Mouse (Mus musculus) C2C12 (cell line): ENCODE measurements around the gene Gsg1. TPM values are rescaled to one million over a fixed set of nuclear protein-coding genes. Genes with fewer than 3 reads are reported as not detected.

Source experiments
- H3K27me3 ChIP-seq: one replicate; pipeline ENCODE4 v1.6.1; 2011; ENCODE audit not compliant: control insufficient read depth, insufficient read depth, insufficient read length
- H3K36me3 ChIP-seq: one replicate; pipeline ENCODE4 v1.6.1; 2011; ENCODE audit not compliant: control insufficient read depth, insufficient read depth
- H3K4me3 ChIP-seq: one replicate; pipeline ENCODE4 v1.5.1; 2011; ENCODE audit warnings: mild to moderate bottlenecking, control low read depth; ENCODE audit not compliant: poor library complexity, insufficient read depth, severe bottlenecking
- H3K79me2 ChIP-seq: one replicate; pipeline ENCODE4 v1.6.1; 2011; ENCODE audit not compliant: control insufficient read depth, insufficient read depth
- H3K79me3 ChIP-seq: one replicate; pipeline ENCODE4 v1.6.1; 2011; ENCODE audit warnings: low read depth, control low read depth
- H3ac ChIP-seq: one replicate; pipeline ENCODE3; 2011; ENCODE audit warnings: low read depth; ENCODE audit not compliant: control insufficient read depth, insufficient read length
- CEBPB ChIP-seq: IDR thresholded peaks from one replicate; pipeline ENCODE4 v1.6.1; 2011; ENCODE audit warnings: low read depth, mild to moderate bottlenecking, control low read depth, moderate library complexity
- CTCF ChIP-seq: IDR thresholded peaks from one replicate; pipeline ENCODE4 v1.5.1; 2011; ENCODE audit not compliant: control insufficient read depth, insufficient read depth, insufficient read length
- FOSL1 ChIP-seq: IDR thresholded peaks from one replicate; pipeline ENCODE4 v1.8.0; 2011; ENCODE audit warnings: mild to moderate bottlenecking, low read length; ENCODE audit not compliant: poor library complexity, insufficient read depth, severe bottlenecking
- MAX ChIP-seq: IDR thresholded peaks from one replicate; pipeline ENCODE4 v1.6.1; 2011; ENCODE audit warnings: mild to moderate bottlenecking, control low read depth
- MYOD1 ChIP-seq: IDR thresholded peaks from one replicate; pipeline ENCODE4 v1.6.1; 2011; ENCODE audit warnings: low read depth; ENCODE audit not compliant: control insufficient read depth, insufficient read length
- MYOG ChIP-seq: IDR thresholded peaks from one replicate; pipeline ENCODE4 v1.6.1; 2011; ENCODE audit not compliant: control insufficient read depth, insufficient read length; ENCODE audit errors: extremely low read depth
- USF1 ChIP-seq: IDR thresholded peaks from one replicate; pipeline ENCODE4 v1.6.1; 2011; ENCODE audit warnings: low read depth, mild to moderate bottlenecking, control low read depth, moderate library complexity
- polyA plus RNA-seq: library from polyadenylated mRNA; unstranded; fragments of >200 nt; fragmentation: generic; extraction: Trizol; gene quantifications from one replicate; pipeline ENCODE4 v1.2.1, GENCODE M21; 2012; ENCODE audit warnings: missing spikeins

The Gsg1 gene
- polyA plus RNA-seq, 1 experiment: 0.15 TPM

DNA sequence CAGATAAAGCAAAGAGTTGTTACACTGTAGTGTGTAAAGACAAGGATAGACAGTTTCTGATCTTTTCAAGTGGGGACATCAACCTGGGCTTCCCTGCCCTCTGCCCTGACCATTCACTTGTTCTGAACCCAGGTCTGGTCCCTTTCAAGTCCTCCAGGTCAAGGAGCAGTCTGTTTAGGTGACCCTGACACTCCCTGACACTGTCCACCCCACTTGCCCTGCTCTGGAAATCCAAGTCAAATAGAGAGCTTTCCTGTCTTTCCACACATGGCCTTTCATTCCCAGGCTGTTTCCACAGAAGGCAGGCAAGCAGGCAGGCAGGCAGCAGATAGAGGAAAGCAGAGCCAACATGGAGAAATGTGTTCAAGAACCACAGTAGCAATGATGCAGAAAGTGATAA lies 14.2 kb upstream of the Gsg1 start:
- Histone ChIP-seq H3K79me3 (no peaks in the 10 kb centered on the region), H3K4me3 (no peak overlapping the region)
- TF ChIP-seq CEBPB (no peak), MYOG (no peak), USF1 (no peak), CTCF (no peak), MAX (no peak)

DNA sequence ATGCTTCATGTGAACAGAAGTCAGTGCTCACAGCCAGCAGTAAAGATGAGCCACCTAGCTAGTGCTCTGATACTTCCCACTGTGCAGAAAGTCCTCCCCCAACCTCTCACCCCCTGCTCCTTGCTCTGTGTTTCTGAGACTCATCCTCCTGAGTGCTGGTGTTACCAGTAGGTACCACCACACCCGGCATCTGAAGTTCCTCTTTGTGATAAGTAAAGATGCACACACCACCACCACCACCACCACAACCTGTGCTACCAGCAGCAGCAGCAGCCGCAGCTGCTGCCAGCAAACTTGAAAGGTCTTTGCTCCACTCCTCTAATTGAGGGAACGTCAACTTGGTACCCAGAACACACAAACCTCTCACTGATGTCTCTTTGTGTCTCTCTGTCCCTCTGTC lies 13.1 kb upstream of the Gsg1 start:
- H3K36me3 ChIP-seq: no peaks in the 10 kb centered on the region
- no peak overlapping the region for H3ac ChIP-seq
- no peak overlapping the region for H3K4me3 ChIP-seq
- H3K79me2 ChIP-seq: no peaks in the 10 kb centered on the region
- H3K27me3 ChIP-seq: no peaks in the 10 kb centered on the region
- no peak for TF ChIP-seq USF1
- H3K79me3 ChIP-seq: no peaks in the 10 kb centered on the region

More for the DNA sequence above, 14.2 kb upstream of the Gsg1 start:
- Histone ChIP-seq H3K79me2 (no peaks in the 10 kb centered on the region), H3K27me3 (no peaks in the 10 kb centered on the region), H3ac (no peak overlapping the region), H3K36me3 (no peaks in the 10 kb centered on the region)

DNA sequence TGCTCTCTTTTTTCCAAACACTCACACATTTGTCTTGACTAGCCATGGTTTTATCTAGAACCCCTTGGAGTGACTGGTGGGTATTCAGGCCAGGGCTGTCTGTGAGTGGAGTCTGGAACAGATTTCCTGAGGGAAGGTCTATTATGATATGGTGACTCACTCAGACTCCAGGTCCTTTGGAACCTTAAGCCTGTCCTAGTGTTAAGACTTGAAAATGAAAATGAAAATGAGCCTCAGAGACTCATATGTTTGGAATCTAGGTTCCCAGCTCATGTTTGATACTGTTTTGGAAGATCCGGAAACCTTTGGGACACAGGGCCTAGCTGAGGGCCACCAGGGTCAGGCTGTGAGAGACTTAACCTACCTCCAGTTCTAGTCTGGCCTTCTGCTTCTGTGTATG lies 11.9 kb upstream of the Gsg1 start:
- Histone ChIP-seq H3ac (no peak overlapping the region), H3K4me3 (no peak overlapping the region), H3K79me2 (no peaks in the 10 kb centered on the region), H3K36me3 (no peaks in the 10 kb centered on the region), H3K27me3 (no peaks in the 10 kb centered on the region), H3K79me3 (no peaks in the 10 kb centered on the region)
- TF ChIP-seq FOSL1 (no peak), CEBPB (no peak), CTCF (no peak), MAX (no peak), USF1 (no peak), MYOD1 (no peak), MYOG (no peak)

DNA sequence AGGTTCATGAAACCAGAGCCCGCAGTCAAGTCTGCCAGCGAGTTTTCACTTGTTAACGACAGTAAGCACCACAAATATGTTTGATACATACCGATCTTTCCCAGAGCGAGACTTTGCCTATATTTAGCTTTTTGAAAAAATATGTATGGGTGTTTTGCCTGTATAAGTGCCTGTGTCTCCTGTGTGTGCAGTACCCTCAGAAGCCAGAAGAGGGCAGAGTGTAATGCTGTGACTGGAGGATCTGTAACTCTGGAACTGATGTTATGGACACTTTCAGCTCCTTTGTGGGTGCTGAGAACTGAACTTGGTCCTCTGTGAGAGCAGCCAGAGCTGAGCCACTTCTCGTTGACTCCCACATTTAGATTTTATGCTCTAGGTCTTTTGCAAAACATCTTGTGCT lies 10.0 kb upstream of the Gsg1 start:
- Histone ChIP-seq H3K4me3 (no peak overlapping the region), H3K36me3 (no peaks in the 10 kb centered on the region), H3K79me3 (no peaks in the 10 kb centered on the region), H3K79me2 (no peaks in the 10 kb centered on the region), H3ac (no peak overlapping the region), H3K27me3 (no peaks in the 10 kb centered on the region)
- TF ChIP-seq MYOD1 (no peak), CTCF (no peak), CEBPB (no peak), FOSL1 (no peak), USF1 (no peak), MYOG (no peak), MAX (no peak)

DNA sequence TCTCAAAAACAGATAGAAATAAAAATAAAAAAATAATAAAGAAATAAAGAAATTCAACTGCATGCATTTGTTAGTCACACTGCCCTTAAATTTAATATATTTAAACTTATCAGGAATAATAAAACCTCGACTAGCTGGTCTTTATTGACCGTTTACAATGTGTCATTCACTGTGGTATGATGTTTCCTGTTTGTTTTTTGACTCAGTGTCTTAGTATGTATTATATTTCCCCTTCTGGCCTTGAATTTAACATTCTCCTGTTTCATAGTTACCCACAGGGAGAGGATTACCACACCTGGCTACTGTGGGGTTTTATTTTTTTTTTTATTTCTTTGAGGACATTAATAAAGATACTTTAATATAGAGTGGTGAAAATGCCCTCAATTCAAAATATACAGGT lies 8.4 kb upstream of the Gsg1 start:
- no peaks in the 10 kb centered on the region for H3K79me3 ChIP-seq
- no peaks in the 10 kb centered on the region for H3K36me3 ChIP-seq
- TF ChIP-seq FOSL1 (peak; percentile 59), MYOG (no peak)
- H3K4me3 ChIP-seq: no peak overlapping the region
- no peaks in the 10 kb centered on the region for H3K27me3 ChIP-seq
- no peaks in the 10 kb centered on the region for H3K79me2 ChIP-seq
- no peak overlapping the region for H3ac ChIP-seq

DNA sequence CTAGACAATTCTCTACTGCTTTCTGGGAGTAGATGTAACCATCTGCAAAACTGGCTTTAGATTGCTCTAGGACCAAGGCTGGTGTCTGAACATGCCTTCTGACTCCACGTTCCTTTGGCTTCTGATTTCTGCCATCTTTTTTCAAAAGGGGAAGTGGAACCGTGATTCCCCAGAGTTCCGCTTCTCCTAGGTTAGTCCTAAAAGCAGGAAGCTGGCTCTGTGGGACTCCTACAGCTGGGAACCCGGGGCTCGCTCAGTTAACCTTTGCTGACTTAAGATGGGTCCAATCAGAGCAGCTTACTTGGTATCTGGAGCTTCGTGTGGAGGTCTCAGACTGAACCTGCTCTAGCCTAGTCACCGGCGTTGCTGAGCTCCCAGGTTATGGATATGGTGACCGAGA lies 7.0 kb upstream of the Gsg1 start:
- Histone ChIP-seq H3K79me2 (no peaks in the 10 kb centered on the region), H3ac (no peak overlapping the region), H3K27me3 (no peaks in the 10 kb centered on the region), H3K36me3 (no peaks in the 10 kb centered on the region), H3K4me3 (no peak overlapping the region), H3K79me3 (no peaks in the 10 kb centered on the region)
- TF ChIP-seq CEBPB (no peak), USF1 (no peak), MYOD1 (no peak), FOSL1 (no peak), MYOG (no peak), MAX (no peak), CTCF (no peak)

DNA sequence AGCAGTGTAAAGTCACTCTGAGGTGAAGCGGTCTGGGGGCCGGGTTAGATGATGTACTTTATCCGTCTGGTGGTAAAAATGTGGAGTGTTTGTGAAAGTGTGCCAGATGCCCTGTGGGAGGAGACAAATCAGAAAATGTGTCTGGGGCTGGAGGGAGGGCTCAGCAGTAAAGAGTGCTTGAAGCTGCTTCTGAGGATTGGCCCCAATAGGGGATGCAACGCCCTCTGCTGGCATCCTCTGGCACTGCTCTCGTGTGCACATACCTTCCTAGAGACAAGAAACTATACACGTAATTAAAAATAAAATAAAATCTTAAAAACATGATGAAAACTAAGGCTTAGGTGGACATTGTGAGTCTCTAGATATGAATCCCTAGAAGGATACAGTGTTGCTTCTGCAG lies 6.3 kb upstream of the Gsg1 start:
- Histone ChIP-seq H3ac (no peak overlapping the region), H3K36me3 (no peaks in the 10 kb centered on the region), H3K27me3 (no peaks in the 10 kb centered on the region), H3K4me3 (no peak overlapping the region), H3K79me2 (no peaks in the 10 kb centered on the region), H3K79me3 (no peaks in the 10 kb centered on the region)
- TF ChIP-seq MYOD1 (no peak), MYOG (no peak)
